Mouse (Mus musculus) forebrain, embryonic 10.5 days (tissue): ENCODE measurements around the gene Pygm. TPM values are rescaled to one million over a fixed set of nuclear protein-coding genes. Genes with fewer than 3 reads are reported as not detected.

Experiments
- DNase-seq: peaks from one replicate; pipeline ENCODE4 v3.0.0-alpha.2; 2017; ENCODE audit warnings: low spot score; ENCODE audit errors: extremely low spot score
- H3K27ac ChIP-seq: fragments of 300-500 bp; sonication (generic); 2 replicates; pipeline ENCODE4 v1.5.1; 2016; ENCODE audit warnings: mild to moderate bottlenecking
- H3K27me3 ChIP-seq: fragments of 300-500 bp; sonication (generic); 2 replicates; pipeline ENCODE4 v1.6.1; 2016; ENCODE audit warnings: mild to moderate bottlenecking; ENCODE audit not compliant: poor library complexity, severe bottlenecking
- H3K36me3 ChIP-seq: fragments of 300-500 bp; sonication (generic); replicated peaks from 2 replicates; pipeline ENCODE4 v1.6.1; 2016; ENCODE audit warnings: mild to moderate bottlenecking, moderate library complexity
- H3K4me1 ChIP-seq: fragments of 300-500 bp; sonication (generic); 2 replicates; pipeline ENCODE4 v1.6.1; 2016
- H3K4me3 ChIP-seq: fragments of 300-500 bp; sonication (generic); 2 replicates; pipeline ENCODE4 v1.5.1; 2016; ENCODE audit warnings: mild to moderate bottlenecking, moderate library complexity
- H3K9me3 ChIP-seq: fragments of 300-500 bp; sonication (generic); 2 replicates; pipeline ENCODE4 v1.6.1; 2016; ENCODE audit warnings: mild to moderate bottlenecking, moderate library complexity
- WGBS: fragments of 180-500 bp; shearing (Covaris S2); methylation state at CpG from one replicate; pipeline ENCODE4 v1.1.7; 2016; 5-methylcytosine and 5-hydroxymethylcytosine counted together
- polyA plus RNA-seq: library from polyadenylated mRNA; unstranded; fragments of >200 nt; fragmentation: Nextera tagmentation; extraction: Ambion mirVana; gene quantifications from 2 replicates; pipeline ENCODE4 v1.2.1, GENCODE M21; 2016

The Pygm gene
- polyA plus RNA-seq, 1 experiment from 2014 or later: 0.83 TPM

- no peaks in the 10 kb centered on the region for H3K27me3 ChIP-seq
- DNase-seq: peak; percentile 100
These were observed 20.6 kb upstream of the Pygm start, which contains the start of gene Sf1 for GRCm38 (mm10) chr19:6363411-6364240. Gene Sf1, plus strand, starts transcription at chr19:6363690.

GRCm38 (mm10) chr19:6364317-6364725, 19.9 kb upstream of the Pygm start:
- WGBS: under 1% methylated on average over 55 of the region's 55 CpGs
- H3K36me3 ChIP-seq: peaks cover 51% of the 10 kb centered on the region

More at GRCm38 (mm10) chr19:6363411-6364240, 20.6 kb upstream of the Pygm start, which contains the start of gene Sf1:
- WGBS: under 1% methylated on average over 85 of the region's 85 CpGs
- Histone ChIP-seq H3K4me1 (peaks cover 34% of the 10 kb centered on the region), H3K9me3 (no peaks in the 10 kb centered on the region), H3K4me3 (peak within 1 kb of the TSS; percentile 100), H3K36me3 (peaks cover 44% of the 10 kb centered on the region), H3K27ac (peak within 1 kb of the TSS; percentile 100)

GRCm38 (mm10) chr19:6364842-6365241, 19.4 kb upstream of the Pygm start:
- no peak for DNase-seq
- H3K9me3 ChIP-seq: no peaks in the 10 kb centered on the region
- H3K27ac ChIP-seq: peak overlapping the region; percentile 100
- H3K4me1 ChIP-seq: peaks cover 34% of the 10 kb centered on the region
- peaks cover 56% of the 10 kb centered on the region for H3K36me3 ChIP-seq
- H3K4me3 ChIP-seq: peak overlapping the region; percentile 100
- 6% methylated on average over 2 of the region's 2 CpGs for WGBS
- H3K27me3 ChIP-seq: no peaks in the 10 kb centered on the region

More at GRCm38 (mm10) chr19:6364317-6364725, 19.9 kb upstream of the Pygm start:
- peak overlapping the region; percentile 100 for H3K4me3 ChIP-seq
- H3K4me1 ChIP-seq: peaks cover 34% of the 10 kb centered on the region
- peak overlapping the region; percentile 100 for H3K27ac ChIP-seq
- DNase-seq: peak; percentile 87
- H3K9me3 ChIP-seq: no peaks in the 10 kb centered on the region
- H3K27me3 ChIP-seq: no peaks in the 10 kb centered on the region

GRCm38 (mm10) chr19:6370175-6370574, 14.0 kb upstream of the Pygm start:
- no peak overlapping the region for H3K4me3 ChIP-seq
- 91% methylated on average over 2 of the region's 2 CpGs for WGBS
- no peak overlapping the region for H3K27ac ChIP-seq
- peaks cover 29% of the 10 kb centered on the region for H3K4me1 ChIP-seq
- DNase-seq: no peak
- peaks cover 100% of the 10 kb centered on the region for H3K36me3 ChIP-seq
- no peaks in the 10 kb centered on the region for H3K9me3 ChIP-seq
- H3K27me3 ChIP-seq: no peaks in the 10 kb centered on the region

- H3K36me3 ChIP-seq: peaks cover 100% of the 10 kb centered on the region
- WGBS: 93% methylated on average over 3 of the region's 3 CpGs
- H3K27ac ChIP-seq: no peak overlapping the region
- no peak for DNase-seq
- H3K9me3 ChIP-seq: no peaks in the 10 kb centered on the region
- peaks cover 31% of the 10 kb centered on the region for H3K4me1 ChIP-seq
- H3K4me3 ChIP-seq: no peak overlapping the region
- no peaks in the 10 kb centered on the region for H3K27me3 ChIP-seq
These were observed 11.8 kb upstream of the Pygm start for GRCm38 (mm10) chr19:6372433-6372832.

GRCm38 (mm10) chr19:6373539-6374400, 10.4 kb upstream of the Pygm start:
- H3K36me3 ChIP-seq: peaks cover 100% of the 10 kb centered on the region
- no peaks in the 10 kb centered on the region for H3K27me3 ChIP-seq
- WGBS: 79% methylated on average over 12 of the region's 12 CpGs
- no peaks in the 10 kb centered on the region for H3K9me3 ChIP-seq
- H3K4me1 ChIP-seq: peaks cover 39% of the 10 kb centered on the region
- H3K4me3 ChIP-seq: 0 out of 2 replicates have a peak overlapping the region, but pooled peaks have one; percentile 0
- peak; percentile 71 for DNase-seq
- H3K27ac ChIP-seq: no peak overlapping the region

- no peak for DNase-seq
- H3K27me3 ChIP-seq: no peaks in the 10 kb centered on the region
- 98% methylated on average over 10 of the region's 10 CpGs for WGBS
- H3K36me3 ChIP-seq: peaks cover 100% of the 10 kb centered on the region
- H3K27ac ChIP-seq: no peak overlapping the region
- H3K4me1 ChIP-seq: peaks cover 39% of the 10 kb centered on the region
- peak overlapping the region; percentile 0; the same call in 1 of the 2 replicates for H3K4me3 ChIP-seq
- no peaks in the 10 kb centered on the region for H3K9me3 ChIP-seq
These were observed 9.6 kb upstream of the Pygm start for GRCm38 (mm10) chr19:6374571-6374970.

GRCm38 (mm10) chr19:6375423-6376254, 8.6 kb upstream of the Pygm start:
- Histone ChIP-seq H3K4me1 (peaks cover 39% of the 10 kb centered on the region), H3K4me3 (peak overlapping the region; percentile 12; the same call in 1 of the 2 replicates), H3K9me3 (no peaks in the 10 kb centered on the region), H3K27ac (no peak overlapping the region), H3K36me3 (peaks cover 96% of the 10 kb centered on the region), H3K27me3 (no peaks in the 10 kb centered on the region)
- 94% methylated on average over 42 of the region's 42 CpGs for WGBS
- no peak for DNase-seq

- Histone ChIP-seq H3K27ac (no peak overlapping the region), H3K9me3 (no peaks in the 10 kb centered on the region), H3K27me3 (no peaks in the 10 kb centered on the region), H3K4me3 (peak overlapping the region; percentile 12; the same call in 1 of the 2 replicates), H3K36me3 (peaks cover 96% of the 10 kb centered on the region), H3K4me1 (peaks cover 39% of the 10 kb centered on the region)
- DNase-seq: no peak
- 83% methylated on average over 14 of the region's 14 CpGs for WGBS
These were observed 8.0 kb upstream of the Pygm start for GRCm38 (mm10) chr19:6376255-6376564.

GRCm38 (mm10) chr19:6376643-6377042, 7.6 kb upstream of the Pygm start:
- Histone ChIP-seq H3K27ac (no peak overlapping the region), H3K4me1 (peaks cover 39% of the 10 kb centered on the region), H3K36me3 (peaks cover 93% of the 10 kb centered on the region), H3K9me3 (no peaks in the 10 kb centered on the region), H3K27me3 (no peaks in the 10 kb centered on the region), H3K4me3 (peak overlapping the region; percentile 12; the same call in 1 of the 2 replicates)
- WGBS: 92% methylated on average over 2 of the region's 2 CpGs
- DNase-seq: no peak

- H3K36me3 ChIP-seq: peaks cover 85% of the 10 kb centered on the region
- peaks cover 41% of the 10 kb centered on the region for H3K4me1 ChIP-seq
- peak overlapping the region; percentile 16; the same call in 1 of the 2 replicates for H3K4me3 ChIP-seq
- DNase-seq: no peak
- H3K27ac ChIP-seq: peak overlapping the region; percentile 36
- 64% methylated on average over 11 of the region's 11 CpGs for WGBS
- H3K9me3 ChIP-seq: no peaks in the 10 kb centered on the region
- no peaks in the 10 kb centered on the region for H3K27me3 ChIP-seq
These were observed 6.7 kb upstream of the Pygm start for GRCm38 (mm10) chr19:6377327-6378040.
